Mouse (Mus musculus): ENCODE results near the gene Smim13. TPM values are rescaled to one million over a fixed set of nuclear protein-coding genes. Genes with fewer than 3 reads are reported as not detected.
"Not testable (repeated sequence)": the region's sequence is repeated elsewhere in the genome, so short reads cannot be mapped to it uniquely, and the experiment has no call there.

The Smim13 gene
- total RNA-seq (2022) = 100 to 1,000 TPM; 120 to 157 (median 137) TPM

DNA sequence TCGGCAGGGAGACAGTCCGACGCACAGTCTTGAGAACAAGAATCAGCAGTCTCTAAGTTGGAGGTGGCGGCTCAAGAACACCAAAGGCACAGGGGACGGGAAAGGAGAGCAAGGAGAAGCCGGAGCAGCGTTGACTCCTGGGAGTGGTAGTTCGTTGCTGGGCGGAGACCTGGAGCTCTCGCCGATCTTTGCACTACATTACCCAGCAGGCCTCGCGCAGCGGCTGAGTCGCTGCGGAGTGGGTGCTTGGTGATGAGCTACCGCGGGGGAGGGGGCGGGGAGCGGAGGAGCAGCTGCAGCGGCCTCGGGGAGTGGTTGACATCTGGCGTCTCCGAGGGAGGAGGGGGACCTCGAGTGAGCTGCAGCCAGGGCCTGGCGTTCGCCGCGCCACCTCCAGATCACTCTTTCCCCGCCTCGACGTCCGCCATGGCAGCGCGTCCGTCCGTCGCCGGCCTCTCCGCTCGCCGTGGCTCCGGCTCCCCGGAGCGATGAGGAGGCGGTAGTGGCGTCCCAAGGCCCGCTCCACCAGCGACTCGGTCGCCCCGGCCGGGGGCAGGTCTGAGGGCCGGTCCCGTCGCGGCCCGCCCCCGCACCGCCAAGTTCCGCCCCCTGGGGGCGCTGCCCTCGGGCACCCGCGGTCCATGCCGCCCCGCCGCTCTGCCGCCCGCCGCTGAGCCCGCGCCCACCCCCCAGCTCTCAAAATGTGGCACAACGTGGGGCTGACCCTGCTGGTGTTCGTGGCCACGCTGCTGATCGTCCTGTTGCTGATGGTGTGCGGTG, at the start of gene Smim13:
Gene Smim13 (plus strand): TSS at position 307 of the 780 bp plus-strand sequence.
- peak; percentile 94 to 95 for DNase-seq (ENCODE audit: low spot score in 2 of 2)

DNA sequence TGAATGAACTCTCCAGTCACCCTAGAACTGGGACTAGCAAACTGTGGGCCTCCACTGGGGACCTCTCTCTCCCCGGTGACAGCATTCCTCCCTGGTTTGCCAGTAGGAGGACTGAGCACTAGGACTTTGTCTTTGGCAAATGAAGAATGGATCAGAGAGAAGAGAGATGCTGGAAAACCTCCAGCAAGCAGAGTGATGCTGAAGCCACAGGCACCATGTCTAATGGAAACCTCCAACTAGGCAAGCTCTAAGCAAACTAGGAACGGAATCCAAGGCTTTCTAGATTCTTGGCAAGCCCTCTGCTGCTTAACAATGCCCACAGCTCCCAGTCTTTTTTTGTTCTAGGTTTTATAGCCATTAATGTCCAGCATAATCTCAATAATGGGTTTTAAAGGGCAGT, 48.8 kb upstream of the Smim13 start:
- DNase-seq (ENCODE audit: low spot score in 2 of 2) = peak in 1 of 2 experiments; percentile 28

DNA sequence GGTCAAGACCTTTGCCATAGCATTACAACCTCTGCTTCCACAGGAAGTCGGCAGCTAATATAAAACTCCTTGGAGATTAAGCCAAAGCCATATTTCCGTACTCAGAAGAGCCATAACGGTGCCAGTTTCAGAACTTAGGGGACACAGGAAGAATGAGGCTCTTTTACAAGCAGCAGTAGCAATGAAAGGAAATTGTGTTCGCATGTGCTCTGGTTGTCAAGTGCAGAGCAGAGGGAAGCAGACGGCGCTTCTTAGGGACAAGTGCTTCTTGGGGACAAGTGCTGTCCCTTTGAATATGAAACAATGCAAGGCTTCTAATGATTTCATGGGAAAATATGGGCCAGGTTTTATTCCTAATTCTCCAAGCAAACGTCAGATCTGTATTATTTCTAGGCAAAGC, 46.4 kb upstream of the Smim13 start:
- DNase-seq (ENCODE audit: low spot score in 2 of 2) = peak; percentile 13 to 18

DNA sequence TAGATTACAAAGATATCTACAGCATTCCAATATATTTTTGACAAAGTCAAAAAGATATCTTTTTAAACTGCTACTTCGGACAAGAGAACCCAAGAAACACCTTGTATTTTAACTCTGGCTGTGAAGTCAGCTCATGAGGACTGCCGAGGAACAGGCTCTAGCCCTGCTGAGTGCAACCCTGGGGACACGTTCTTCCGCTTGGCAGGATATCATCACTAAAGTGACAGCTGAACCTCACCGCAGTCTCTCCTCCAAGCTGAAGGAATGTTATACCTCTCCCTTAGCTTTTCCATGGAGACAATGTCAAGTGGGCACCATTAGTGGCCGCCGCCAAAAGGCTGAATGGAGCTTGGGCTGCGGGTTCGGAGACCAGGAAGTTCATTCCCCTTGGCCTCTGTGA, 46.0 kb upstream of the Smim13 start:
- DNase-seq (ENCODE audit: low spot score in 2 of 2) = no peak

DNA sequence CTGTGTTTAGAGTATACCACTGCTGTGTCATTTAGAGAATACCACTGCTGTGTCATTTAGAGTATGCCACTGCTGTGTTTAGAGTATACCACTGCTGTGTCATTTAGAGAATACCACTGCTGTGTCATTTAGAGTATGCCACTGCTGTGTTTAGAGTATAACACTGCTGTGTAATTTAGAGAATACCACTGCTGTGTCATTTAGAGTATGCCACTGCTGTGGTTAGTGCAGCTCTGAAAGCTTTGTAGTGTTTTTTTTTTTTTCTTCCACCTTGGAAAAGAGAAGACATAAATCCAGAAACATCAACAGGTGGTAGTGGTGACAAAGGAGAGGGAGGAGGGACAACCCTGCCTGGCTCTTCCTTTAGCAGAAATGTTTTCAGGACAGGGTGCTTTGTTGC, 44.1 kb upstream of the Smim13 start:
- not testable (repeated sequence) for DNase-seq (ENCODE audit: low spot score in 2 of 2)

DNA sequence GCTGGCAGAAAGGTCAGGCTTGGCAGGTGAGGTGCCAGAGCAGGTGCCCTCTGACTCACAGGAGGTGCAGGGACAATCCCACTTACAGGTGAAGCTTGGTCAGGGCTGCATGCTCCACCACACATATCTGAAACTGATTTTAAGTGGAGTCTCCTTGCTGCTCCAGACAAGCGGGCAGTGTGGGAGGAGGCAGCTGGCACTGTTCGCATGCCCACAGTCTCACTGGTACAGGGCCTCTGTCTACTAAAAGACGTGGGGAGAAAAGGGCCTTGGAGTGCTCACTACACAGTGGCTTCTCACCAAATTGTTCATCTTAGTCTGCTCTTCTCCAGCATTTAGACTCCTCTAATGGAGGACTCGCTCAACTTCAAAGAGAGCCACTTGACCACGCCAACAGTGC, 43.4 kb upstream of the Smim13 start:
- peak; percentile 22 to 42 for DNase-seq (ENCODE audit: low spot score in 2 of 2)

DNA sequence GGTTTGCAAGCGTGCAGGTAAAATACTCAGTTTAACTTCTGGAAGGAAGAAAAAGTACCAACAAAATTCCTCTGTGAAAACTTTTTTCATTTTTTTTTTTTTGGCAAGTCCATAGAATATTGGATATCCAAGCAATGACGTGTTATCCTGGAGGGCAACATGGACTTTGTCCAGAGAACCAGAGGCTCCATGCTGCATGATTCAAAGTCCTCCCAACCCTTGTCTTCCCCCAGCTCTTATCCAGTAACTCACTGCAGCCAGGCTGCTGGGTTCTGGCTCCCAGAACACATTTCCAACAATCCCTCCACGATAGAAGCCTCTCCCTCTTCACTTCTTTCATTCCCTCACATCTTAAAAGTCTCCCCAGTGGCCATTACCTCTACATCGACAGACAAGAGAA, 38.4 kb upstream of the Smim13 start:
- DNase-seq (ENCODE audit: low spot score in 2 of 2) = no peak

DNA sequence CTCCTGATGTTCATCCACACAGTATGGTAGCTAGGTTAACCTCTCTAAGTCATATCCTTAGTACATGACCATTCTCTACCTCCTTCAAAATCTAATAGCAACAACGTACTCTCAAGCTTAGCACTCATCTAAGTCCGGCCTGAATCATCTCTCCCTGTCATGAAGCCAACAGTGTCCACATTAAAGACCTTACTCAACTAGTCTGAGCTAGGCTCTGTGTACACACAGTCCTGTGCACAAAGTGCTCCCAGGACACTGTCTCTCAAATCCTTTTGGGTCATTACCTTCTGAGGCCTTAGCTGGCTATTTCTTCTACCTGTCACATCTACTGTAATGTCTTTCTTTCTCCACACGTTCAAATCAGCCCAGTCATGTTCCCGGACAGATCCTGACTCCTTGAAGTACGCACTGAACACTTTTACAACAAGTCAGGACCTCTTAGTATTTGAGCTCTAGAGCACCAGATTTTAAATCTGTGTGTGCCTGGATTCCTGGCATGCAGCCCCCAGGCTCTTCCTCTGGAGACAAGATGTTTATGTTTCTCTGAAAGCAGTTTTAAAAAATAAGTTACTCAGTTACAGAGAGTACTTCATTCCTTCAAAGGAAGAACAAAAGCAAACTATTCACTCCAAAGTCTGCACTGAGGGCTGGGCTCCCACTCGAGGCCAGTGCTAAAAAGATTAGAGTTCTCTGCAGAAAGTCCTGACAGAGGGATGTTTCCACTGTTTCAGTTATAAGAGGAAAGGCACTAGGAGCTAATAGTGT, 36.9 kb upstream of the Smim13 start:
- no peak for DNase-seq (ENCODE audit: low spot score in 2 of 2)

DNA sequence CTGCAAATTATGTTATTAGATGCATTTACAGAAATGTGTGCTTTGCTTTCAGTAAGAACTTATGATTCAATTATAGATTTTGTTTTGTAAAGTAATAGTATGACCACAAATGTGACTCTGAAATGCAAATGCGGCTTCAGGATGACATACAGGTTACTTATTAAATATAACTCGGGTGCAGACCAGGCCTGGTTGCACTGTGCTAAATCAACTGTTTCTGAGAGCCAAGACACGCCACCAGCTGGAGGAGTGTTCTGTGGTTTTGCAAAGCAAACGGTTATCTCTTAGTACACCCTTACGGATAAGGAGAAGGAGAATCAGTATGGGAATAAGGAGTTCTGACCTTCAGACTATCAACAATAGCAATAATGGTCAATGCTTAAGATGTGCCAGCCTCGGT, 34.0 kb upstream of the Smim13 start:
- no peak for DNase-seq (ENCODE audit: low spot score in 2 of 2)

DNA sequence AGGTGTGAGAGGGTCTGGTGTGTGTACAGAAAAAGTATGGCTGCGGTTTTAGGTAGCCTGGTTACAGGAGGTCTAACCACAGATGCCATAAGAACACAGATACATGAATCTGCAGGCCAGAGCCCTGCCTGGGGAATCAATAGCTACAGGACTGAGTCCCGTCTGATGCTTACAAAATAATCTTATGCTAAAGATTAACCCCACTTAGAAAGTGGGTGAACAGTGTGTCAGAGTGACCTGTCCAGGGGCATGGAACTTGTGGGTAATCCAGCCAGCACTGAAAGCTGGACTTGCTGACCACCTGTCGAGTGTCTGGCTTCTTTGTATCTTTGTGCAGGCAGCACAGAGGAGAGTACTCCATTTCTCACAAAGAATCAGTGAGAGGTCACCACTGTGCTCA, 33.4 kb upstream of the Smim13 start:
- DNase-seq (ENCODE audit: low spot score in 2 of 2) = no peak

DNA sequence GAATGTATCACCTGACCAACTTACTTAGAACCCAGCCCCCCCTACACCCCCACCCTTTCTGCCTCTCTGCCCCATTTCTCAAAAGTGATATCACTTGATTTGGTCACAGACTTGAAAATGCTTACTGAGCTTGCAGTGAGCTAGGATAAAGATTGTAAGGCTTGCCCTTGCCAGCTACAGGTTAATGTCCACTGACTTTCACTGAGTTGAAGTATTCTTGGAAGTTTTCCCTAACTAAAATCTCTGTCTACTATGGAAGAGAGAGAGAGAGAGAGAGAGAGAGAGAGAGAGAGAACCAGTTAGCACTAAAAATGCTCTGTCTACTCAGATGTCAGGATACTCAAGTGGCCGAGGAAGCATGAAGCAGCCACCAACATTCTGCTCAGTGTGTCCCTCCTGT, 30.6 kb upstream of the Smim13 start:
- no peak for DNase-seq (ENCODE audit: low spot score in 2 of 2)

DNA sequence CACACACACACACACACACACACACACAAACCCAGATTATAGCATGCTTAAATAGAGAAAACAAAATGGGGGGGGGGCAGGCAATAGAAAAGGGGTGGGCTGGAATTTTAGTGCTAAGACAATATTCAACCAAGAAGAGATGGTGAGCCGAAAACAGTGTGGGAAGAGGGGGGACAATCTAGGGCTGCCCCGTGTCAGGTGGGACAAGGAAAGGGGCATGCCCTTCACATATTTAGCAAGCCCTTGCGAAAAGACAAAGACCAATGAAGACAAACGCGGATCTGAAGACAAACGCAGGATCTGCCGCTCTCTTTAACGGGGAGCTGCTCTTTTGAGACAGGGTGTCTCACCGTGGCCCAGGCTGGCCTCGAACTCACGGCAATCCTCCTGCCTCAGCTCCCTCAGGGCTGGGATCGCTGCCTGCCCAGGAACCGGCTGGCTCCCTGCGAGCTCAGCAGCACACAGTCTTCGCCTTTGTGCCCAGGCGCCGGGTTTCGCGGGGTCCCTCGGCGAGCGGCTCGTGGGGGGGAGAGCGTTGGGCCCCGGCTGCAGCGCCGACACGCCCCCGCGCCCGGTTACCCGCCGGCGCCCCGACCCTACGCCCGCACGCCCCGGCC, 29.8 kb upstream of the Smim13 start:
- no peak for DNase-seq (ENCODE audit: low spot score in 2 of 2)

DNA sequence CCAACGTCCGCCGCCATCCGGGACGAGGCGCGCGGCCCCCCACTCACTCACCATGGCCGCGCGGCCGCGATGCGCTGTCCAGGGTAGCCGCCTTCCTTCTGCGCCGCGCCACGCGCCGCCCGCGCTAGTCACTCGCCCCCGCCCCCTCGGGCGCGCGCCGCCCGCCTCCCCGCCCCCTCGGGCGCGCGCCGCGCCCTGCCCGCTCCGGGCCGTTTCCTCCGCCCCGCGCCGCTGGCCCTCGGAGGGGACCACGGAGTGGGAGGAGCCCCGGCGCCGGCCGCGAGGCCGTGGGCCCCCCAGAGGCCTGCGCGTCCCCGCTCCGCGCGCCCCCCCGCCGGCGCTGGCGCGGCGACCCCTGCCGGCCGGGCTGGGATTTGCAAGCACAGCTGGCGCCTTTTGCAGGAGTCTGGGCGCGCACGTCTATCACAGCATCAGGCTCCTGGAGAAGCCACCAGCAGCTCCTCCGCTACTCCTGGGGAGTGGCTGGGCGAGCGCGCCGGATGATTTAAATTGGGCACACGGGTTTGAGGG, 29.3 kb upstream of the Smim13 start, which contains the start of gene Elovl2:
Gene Elovl2 (minus strand): TSS at position 102 of the 531 bp plus-strand sequence.
- DNase-seq (ENCODE audit: low spot score in 2 of 2) = peak in 1 of 2 experiments; percentile 50

DNA sequence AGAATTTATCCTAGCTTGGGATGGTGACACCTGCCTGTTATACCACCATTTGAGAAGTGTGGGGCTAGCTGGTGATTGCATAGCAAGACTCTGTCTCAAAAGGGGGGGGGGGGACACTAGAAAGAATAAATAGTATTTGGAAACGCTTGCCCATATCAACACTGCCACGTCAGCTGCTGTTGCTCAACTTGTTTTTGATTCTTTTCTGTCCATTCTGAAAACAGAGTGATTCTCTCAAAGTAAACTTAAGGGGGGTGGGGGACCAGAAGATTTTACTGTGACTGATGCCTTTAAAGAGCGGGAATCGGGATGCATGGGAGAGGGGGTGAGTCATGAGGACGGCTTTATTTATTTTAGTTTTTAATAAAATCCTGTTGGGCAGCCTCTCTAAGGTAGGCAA, 23.1 kb upstream of the Smim13 start:
- DNase-seq (ENCODE audit: low spot score in 2 of 2) = no peak

DNA sequence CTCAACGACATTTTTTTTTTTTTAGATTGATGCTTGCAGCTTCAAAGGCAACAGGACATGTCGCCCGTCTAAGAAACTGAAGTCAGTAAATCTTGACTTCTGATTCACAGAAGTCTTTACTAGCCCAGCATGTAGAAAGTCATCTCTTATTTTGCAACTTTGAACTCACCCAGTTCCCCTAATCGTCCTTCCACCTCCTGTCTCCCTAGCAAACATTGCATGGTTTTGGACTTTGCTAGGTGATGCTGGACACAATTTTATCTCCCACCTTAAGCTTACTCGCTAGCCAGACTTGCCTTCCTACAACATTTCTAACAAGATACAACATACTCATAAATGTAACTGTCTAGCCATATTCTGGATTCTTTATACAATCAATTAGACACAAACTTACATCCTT, 21.6 kb upstream of the Smim13 start:
- DNase-seq (ENCODE audit: low spot score in 2 of 2) = no peak

DNA sequence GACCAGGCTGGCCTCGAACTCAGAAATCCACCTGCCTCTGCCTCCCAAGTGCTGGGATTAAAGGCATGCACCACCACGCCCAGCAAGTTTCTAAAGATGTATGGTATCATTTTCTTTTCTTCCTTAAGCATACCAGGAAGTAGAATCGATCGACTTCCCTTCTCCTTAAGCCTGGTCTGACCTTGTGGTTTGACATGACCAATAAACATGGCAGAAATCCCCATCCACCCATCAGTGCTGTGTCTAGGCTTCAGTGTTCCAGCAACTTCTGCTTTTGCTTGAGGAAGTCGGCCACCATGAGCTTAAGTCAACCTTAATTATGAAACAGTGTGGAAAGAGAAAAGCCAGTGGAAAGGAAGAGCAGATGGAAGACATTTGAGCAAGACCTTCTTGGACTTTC, 19.4 kb upstream of the Smim13 start:
- no peak for DNase-seq (ENCODE audit: low spot score in 2 of 2)

DNA sequence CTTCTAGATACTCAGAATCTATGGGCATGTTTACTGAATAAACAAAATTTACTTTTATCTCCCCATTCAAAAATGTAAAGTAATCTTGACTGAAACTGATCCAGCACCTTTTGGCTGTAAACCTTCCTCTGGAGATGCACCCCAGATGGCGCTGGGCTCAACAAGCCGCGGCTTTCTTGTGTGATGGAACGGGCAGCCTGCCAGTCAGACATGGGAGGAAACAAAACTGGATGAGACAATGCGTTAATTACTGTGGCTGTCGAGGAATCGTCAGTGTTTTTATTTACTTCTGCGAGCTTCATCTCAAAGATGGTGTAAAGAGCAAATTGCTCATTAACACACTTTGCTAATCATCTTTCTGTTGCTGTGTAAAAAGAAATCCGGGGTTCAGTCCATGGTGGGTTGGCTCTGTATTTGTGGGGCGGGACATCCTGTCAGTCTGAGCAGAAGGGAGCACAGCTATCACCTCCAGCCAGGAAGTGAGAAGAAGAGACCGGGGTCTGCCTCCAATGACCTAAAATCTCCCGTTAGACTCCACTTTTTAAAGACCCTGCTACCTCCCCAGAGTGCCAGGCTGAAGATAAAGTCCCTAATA, 18.2 kb upstream of the Smim13 start:
- DNase-seq (ENCODE audit: low spot score in 2 of 2) = peak in 1 of 2 experiments; percentile 41

DNA sequence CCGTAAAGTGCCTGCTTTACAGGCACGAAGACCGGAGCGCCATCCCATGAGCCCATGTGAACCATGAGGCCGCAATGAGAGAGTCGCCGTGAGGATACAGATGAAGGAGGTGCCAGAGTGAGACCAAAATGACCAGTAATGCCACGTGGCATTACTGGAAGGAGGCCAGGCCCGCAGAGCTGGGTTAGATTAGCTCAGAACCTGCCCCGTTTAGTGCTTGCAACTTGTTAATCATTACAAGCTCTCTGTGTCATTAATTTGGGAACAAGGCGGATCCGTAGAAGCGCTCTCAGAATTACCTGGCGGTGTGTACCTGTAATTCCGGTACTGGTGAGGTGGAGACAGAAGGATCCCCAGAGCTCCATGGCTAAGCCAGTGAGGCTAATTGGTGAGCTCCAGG, 17.4 kb upstream of the Smim13 start:
- no peak for DNase-seq (ENCODE audit: low spot score in 2 of 2)

DNA sequence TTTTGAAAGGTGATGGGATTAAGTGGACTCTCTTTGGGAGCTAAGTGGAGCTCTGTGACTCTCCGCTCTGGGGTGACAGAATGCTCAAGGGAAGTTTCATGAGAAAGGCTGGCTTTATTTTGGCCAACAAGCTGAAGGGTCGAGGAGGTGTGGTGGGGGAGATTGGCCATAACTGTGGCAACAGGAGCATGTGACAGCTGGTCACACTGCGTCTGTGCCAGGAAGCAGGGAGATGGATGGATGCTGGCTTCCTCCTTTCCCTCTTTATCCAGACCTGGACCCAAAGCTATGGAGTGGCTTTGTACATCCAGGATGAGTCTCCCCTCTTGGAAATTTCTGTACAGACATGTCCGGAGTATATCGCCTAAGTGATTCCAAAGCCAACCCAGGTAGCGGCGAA, 16.4 kb upstream of the Smim13 start:
- DNase-seq (ENCODE audit: low spot score in 2 of 2) = no peak

DNA sequence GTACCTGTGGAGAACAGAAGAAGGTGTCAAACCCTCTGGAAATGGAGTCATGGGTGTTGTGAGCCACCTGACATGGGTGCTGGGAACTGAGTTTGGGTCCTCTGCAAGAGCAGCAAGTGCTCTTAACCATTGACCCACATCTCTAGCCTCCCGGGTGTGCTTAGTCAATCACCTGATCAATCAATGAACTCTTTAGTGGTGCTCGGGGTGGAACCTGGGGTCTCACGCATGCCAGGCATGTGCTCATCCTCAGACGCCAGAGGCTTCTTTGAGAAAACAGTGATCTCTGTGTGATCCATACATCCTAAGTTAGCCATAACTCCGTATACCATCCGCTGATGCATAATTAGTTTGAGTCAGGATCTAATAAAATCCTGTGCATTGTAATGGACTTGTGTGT, 14.5 kb upstream of the Smim13 start:
- no peak for DNase-seq (ENCODE audit: low spot score in 2 of 2)

DNA sequence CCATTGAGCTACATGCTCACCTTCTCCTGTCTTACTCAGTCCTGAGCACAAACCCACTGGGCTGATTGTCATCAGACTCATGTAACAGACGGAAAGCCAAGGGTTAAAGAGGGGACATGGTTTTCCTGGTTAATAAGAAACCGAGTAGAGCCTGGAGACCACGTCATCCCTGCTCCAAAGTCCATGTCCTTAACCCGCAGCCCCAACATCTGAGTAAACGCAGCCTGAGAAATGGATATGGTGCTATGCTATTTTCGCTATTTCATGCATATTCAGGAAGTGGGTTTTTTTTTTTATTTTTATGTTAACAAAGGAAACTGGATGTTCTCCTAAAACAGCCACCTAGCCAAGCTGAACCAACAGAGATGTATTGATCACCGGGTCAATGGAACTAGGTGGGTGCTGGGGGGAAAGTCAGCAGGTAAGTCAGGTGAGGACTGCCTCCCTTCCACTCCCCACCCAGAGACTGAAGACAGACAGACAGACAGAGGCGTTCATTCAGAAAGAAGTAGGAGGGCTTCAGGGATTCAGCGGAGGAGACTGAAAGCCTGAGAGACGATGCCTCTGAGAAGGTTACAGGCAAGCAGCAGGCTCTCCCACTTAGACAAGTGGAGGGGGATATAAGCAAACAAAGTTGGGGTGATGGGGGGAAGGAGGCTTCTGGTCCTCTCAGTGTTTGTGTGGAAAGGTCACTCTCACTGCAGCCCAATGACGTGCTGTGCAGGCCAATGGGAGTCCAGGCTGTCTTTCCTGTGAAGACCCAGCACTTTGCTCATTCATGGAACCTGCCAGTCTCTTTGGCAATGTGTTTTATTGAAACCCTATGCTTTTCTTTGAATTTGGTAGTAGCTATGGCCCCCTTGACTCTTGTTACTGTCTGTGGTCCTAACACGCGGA, 13.6 kb upstream of the Smim13 start:
- DNase-seq (ENCODE audit: low spot score in 2 of 2) = no peak
